Mouse (Mus musculus): ENCODE data around the gene Ifi202b. TPM values are rescaled to one million over a fixed set of nuclear protein-coding genes. Genes with fewer than 3 reads are reported as not detected.

The Ifi202b gene
- polyA plus RNA-seq (2014; fragmentation: Illumina TruSeq; extraction: RNeasy Lipid Tissue Mini Kit (QIAGEN cat#74804); ENCODE audit: low read depth, low replicate concordance) = not detected

GRCm38 (mm10) chr1:173982694-173983305 lies at the start of gene Ifi202b:
Ifi202b (minus strand) TSS chr1:173982744.

GRCm38 (mm10) chr1:174031698-174032097 lies 49.2 kb upstream of the Ifi202b start, which contains the start of gene Ifi205:
Ifi205 (minus strand) TSS chr1:174031810.

GRCm38 (mm10) chr1:173941924-173942779 lies 40.4 kb downstream of the Ifi202b start, which contains the start of the genes Mndal and Ifi203:
Mndal (minus strand) TSS chr1:173942491.
Ifi203 (minus strand) TSS chr1:173942672.

Other genes with a start within 250 kb of the Ifi202b start
- gene Ifi207, start 241.0 kb downstream of the Ifi202b start, polyA plus RNA-seq (2014; fragmentation: Illumina TruSeq; extraction: RNeasy Lipid Tissue Mini Kit (QIAGEN cat#74804); ENCODE audit: low read depth, low replicate concordance) = 6.9 TPM
- gene Ifi204, start 215.8 kb downstream of the Ifi202b start, polyA plus RNA-seq (2014; fragmentation: Illumina TruSeq; extraction: RNeasy Lipid Tissue Mini Kit (QIAGEN cat#74804); ENCODE audit: low read depth, low replicate concordance) = 20.5 TPM
- gene Ifi211, start 69.7 kb downstream of the Ifi202b start, polyA plus RNA-seq (2014; fragmentation: Illumina TruSeq; extraction: RNeasy Lipid Tissue Mini Kit (QIAGEN cat#74804); ENCODE audit: low read depth, low replicate concordance) = 7.0 TPM
- 41.8 TPM for gene Mndal, start 40.3 kb downstream of the Ifi202b start, polyA plus RNA-seq (2014; fragmentation: Illumina TruSeq; extraction: RNeasy Lipid Tissue Mini Kit (QIAGEN cat#74804); ENCODE audit: low read depth, low replicate concordance)
- gene Ifi203, start 40.1 kb downstream of the Ifi202b start, polyA plus RNA-seq (2014; fragmentation: Illumina TruSeq; extraction: RNeasy Lipid Tissue Mini Kit (QIAGEN cat#74804); ENCODE audit: low read depth, low replicate concordance) = 30.4 TPM
- gene Ifi205, start 49.1 kb upstream of the Ifi202b start, polyA plus RNA-seq (2014; fragmentation: Illumina TruSeq; extraction: RNeasy Lipid Tissue Mini Kit (QIAGEN cat#74804); ENCODE audit: low read depth, low replicate concordance) = 3.8 TPM
- not detected for gene Olfr433, start 58.0 kb upstream of the Ifi202b start, polyA plus RNA-seq (2014; fragmentation: Illumina TruSeq; extraction: RNeasy Lipid Tissue Mini Kit (QIAGEN cat#74804); ENCODE audit: low read depth, low replicate concordance)
- not detected for gene Olfr432, start 66.5 kb upstream of the Ifi202b start, polyA plus RNA-seq (2014; fragmentation: Illumina TruSeq; extraction: RNeasy Lipid Tissue Mini Kit (QIAGEN cat#74804); ENCODE audit: low read depth, low replicate concordance)
- not detected for gene Olfr430, start 83.9 kb upstream of the Ifi202b start, polyA plus RNA-seq (2014; fragmentation: Illumina TruSeq; extraction: RNeasy Lipid Tissue Mini Kit (QIAGEN cat#74804); ENCODE audit: low read depth, low replicate concordance)
- gene Olfr429, start 101.6 kb upstream of the Ifi202b start, polyA plus RNA-seq (2014; fragmentation: Illumina TruSeq; extraction: RNeasy Lipid Tissue Mini Kit (QIAGEN cat#74804); ENCODE audit: low read depth, low replicate concordance) = not detected
- not detected for gene Olfr427, start 114.1 kb upstream of the Ifi202b start, polyA plus RNA-seq (2014; fragmentation: Illumina TruSeq; extraction: RNeasy Lipid Tissue Mini Kit (QIAGEN cat#74804); ENCODE audit: low read depth, low replicate concordance)
- not detected for gene Olfr231, start 138.4 kb upstream of the Ifi202b start, polyA plus RNA-seq (2014; fragmentation: Illumina TruSeq; extraction: RNeasy Lipid Tissue Mini Kit (QIAGEN cat#74804); ENCODE audit: low read depth, low replicate concordance)
- gene Olfr424, start 148.8 kb upstream of the Ifi202b start, polyA plus RNA-seq (2014; fragmentation: Illumina TruSeq; extraction: RNeasy Lipid Tissue Mini Kit (QIAGEN cat#74804); ENCODE audit: low read depth, low replicate concordance) = not detected
- gene Olfr420, start 172.9 kb upstream of the Ifi202b start, polyA plus RNA-seq (2014; fragmentation: Illumina TruSeq; extraction: RNeasy Lipid Tissue Mini Kit (QIAGEN cat#74804); ENCODE audit: low read depth, low replicate concordance) = not detected
- gene Spta1, start 190.0 kb upstream of the Ifi202b start, polyA plus RNA-seq (2014; fragmentation: Illumina TruSeq; extraction: RNeasy Lipid Tissue Mini Kit (QIAGEN cat#74804); ENCODE audit: low read depth, low replicate concordance) = not detected